Mouse (Mus musculus) thymus, postnatal 36 days (tissue): ENCODE measurements around the gene Txn2.

Experiments used
- DNase-seq, 2 experiments: peaks; one replicate each; pipeline ENCODE4 v3.0.0; 2022; ENCODE audit warnings: mixed read lengths in 2 of 2

Txn2 gene

GRCm38 (mm10) chr15:77933770-77934169 is 5.0 kb upstream of the Txn2 start:
- peak; percentile 87 to 94 for DNase-seq

- DNase-seq, result no peak
Measured at GRCm38 (mm10) chr15:77933222-77933621, 4.4 kb upstream of the Txn2 start.

GRCm38 (mm10) chr15:77931689-77932016 is 2.8 kb upstream of the Txn2 start:
- DNase-seq, result no peak

GRCm38 (mm10) chr15:77930986-77931688 is 2.3 kb upstream of the Txn2 start:
- no peak for DNase-seq

GRCm38 (mm10) chr15:77929804-77930203 is 998 bp upstream of the Txn2 start:
- DNase-seq, result no peak

GRCm38 (mm10) chr15:77928091-77928490 is 715 bp downstream of the Txn2 start:
- no peak for DNase-seq

- no peak for DNase-seq
Measured at GRCm38 (mm10) chr15:77926921-77927320, 1.9 kb downstream of the Txn2 start.

- DNase-seq, result no peak
Measured at GRCm38 (mm10) chr15:77925195-77925594, 3.6 kb downstream of the Txn2 start.

GRCm38 (mm10) chr15:77923267-77924035 is 5.4 kb downstream of the Txn2 start:
- DNase-seq, result no peak

GRCm38 (mm10) chr15:77922710-77923109 is 6.1 kb downstream of the Txn2 start:
- DNase-seq, result no peak

- no peak for DNase-seq
Measured at GRCm38 (mm10) chr15:77921636-77922035, 7.2 kb downstream of the Txn2 start.

- no peak for DNase-seq
Measured at GRCm38 (mm10) chr15:77920511-77921462, 8.0 kb downstream of the Txn2 start.

- no peak for DNase-seq
Measured at GRCm38 (mm10) chr15:77919441-77919840, 9.4 kb downstream of the Txn2 start.

- DNase-seq, result peak; percentile 82 to 84
Measured at GRCm38 (mm10) chr15:77916851-77917544, 11.8 kb downstream of the Txn2 start.

- no peak for DNase-seq
Measured at GRCm38 (mm10) chr15:77915287-77915686, 13.5 kb downstream of the Txn2 start.

GRCm38 (mm10) chr15:77914507-77914906 is 14.3 kb downstream of the Txn2 start:
- no peak for DNase-seq

GRCm38 (mm10) chr15:77913054-77913453 is 15.8 kb downstream of the Txn2 start:
- DNase-seq, result no peak

GRCm38 (mm10) chr15:77912585-77912984 is 16.2 kb downstream of the Txn2 start:
- DNase-seq, result peak in 1 of 2 experiments; percentile 47

- DNase-seq, result no peak
Measured at GRCm38 (mm10) chr15:77912048-77912447, 16.8 kb downstream of the Txn2 start.

GRCm38 (mm10) chr15:77911065-77911464 is 17.7 kb downstream of the Txn2 start:
- DNase-seq, result no peak

- no peak for DNase-seq
Measured at GRCm38 (mm10) chr15:77907646-77908518, 20.9 kb downstream of the Txn2 start.

GRCm38 (mm10) chr15:77906545-77906944 is 22.3 kb downstream of the Txn2 start:
- DNase-seq, result no peak
